Comparison of ENCODE assay signal across 9 mouse cellular contexts in genomic region chr4:99655937-99656604, GRCm38 (mm10). TPM values are rescaled to one million over a fixed set of nuclear protein-coding genes. Genes with fewer than 3 reads are reported as not detected.
DNase-seq lines count a peak whose midpoint lies in the region; ATAC-seq and TF ChIP-seq lines count a peak whose summit lies in the region.
"Had no signal": no experiment of that assay in that cellular context is flagged by ENCODE, and none has a peak within 500 bp of the region (broad histone marks: within the 10 kb centered on the region; RNA-seq: fewer than 3 reads in every experiment).

Gene Foxd3, plus strand, starts transcription at chr4:99656299.

- H3K27me3 ChIP-seq in lung, postnatal 0 days (replicated peaks; ENCODE audit: insufficient read depth, low read length): peaks cover 79% of the 10 kb centered on the region
- H3K27me3 ChIP-seq in embryonic facial prominence, embryonic 13.5 days: peaks cover 97% of the 10 kb centered on the region
- peaks cover 83% of the 10 kb centered on the region for H3K27me3 ChIP-seq in hindbrain, embryonic 13.5 days
- peaks cover 70% of the 10 kb centered on the region for H3K27me3 ChIP-seq in midbrain, embryonic 15.5 days (replicated peaks)

- 0 out of 2 replicates have a peak, but pooled peaks have one; percentile 31 for ATAC-seq in lung, postnatal 0 days
- ATAC-seq in embryonic facial prominence, embryonic 13.5 days (ENCODE audit: insufficient number of reproducible peaks, insufficient read depth, low FRiP score, low TSS enrichment, low read depth): no peak
- peak; percentile 59; the same call in 1 of the 2 replicates for ATAC-seq in hindbrain, embryonic 13.5 days (ENCODE audit: low FRiP score)
- peak; percentile 40 for ATAC-seq in midbrain, embryonic 15.5 days (replicated peaks)
- no peak for ATAC-seq in granulocyte monocyte progenitor cell, adult 5-6 weeks (replicated peaks; ENCODE audit: poor library complexity, severe bottlenecking)

- H3K4me2 ChIP-seq in lung, postnatal 0 days (replicated peaks; ENCODE audit: low read depth, low read length): peak within 1 kb of the TSS; percentile 49
- H3K4me2 ChIP-seq in embryonic facial prominence, embryonic 13.5 days: peak within 1 kb of the TSS; percentile 53
- peak within 1 kb of the TSS; percentile 47 for H3K4me2 ChIP-seq in hindbrain, embryonic 13.5 days
- H3K4me2 ChIP-seq in midbrain, embryonic 15.5 days: peak within 1 kb of the TSS; percentile 44

- H3K9ac ChIP-seq in lung, postnatal 0 days (replicated peaks; ENCODE audit: low read depth): no peak within 1 kb of the TSS
- no peak within 1 kb of the TSS; the same call in 1 of the 2 replicates for H3K9ac ChIP-seq in embryonic facial prominence, embryonic 13.5 days
- H3K9ac ChIP-seq in hindbrain, embryonic 13.5 days: peak within 1 kb of the TSS; percentile 68
- no peak within 1 kb of the TSS for H3K9ac ChIP-seq in midbrain, embryonic 15.5 days

- H3K4me3 ChIP-seq in lung, postnatal 0 days (ENCODE audit: low read depth, low read length): peak within 1 kb of the TSS; percentile 28
- peak within 1 kb of the TSS; percentile 37 for H3K4me3 ChIP-seq in embryonic facial prominence, embryonic 13.5 days
- peak within 1 kb of the TSS; percentile 38 for H3K4me3 ChIP-seq in hindbrain, embryonic 13.5 days
- peak within 1 kb of the TSS; percentile 32 for H3K4me3 ChIP-seq in midbrain, embryonic 15.5 days
- H3K4me3 ChIP-seq: myocyte had no signal

- no peak within 1 kb of the TSS for H3K27ac ChIP-seq in lung, postnatal 0 days (ENCODE audit: low read length)
- H3K27ac ChIP-seq in embryonic facial prominence, embryonic 13.5 days: no peak within 1 kb of the TSS
- peak within 1 kb of the TSS; percentile 85 for H3K27ac ChIP-seq in hindbrain, embryonic 13.5 days
- H3K27ac ChIP-seq in midbrain, embryonic 15.5 days: no peak within 1 kb of the TSS

- no peak for TF ChIP-seq EP300 in lung, postnatal 0 days (IDR thresholded peaks at IDR 0.05)

- 0 out of 2 replicates have a peak, but pooled peaks cover 7% of the 10 kb centered on the region for H3K4me1 ChIP-seq in lung, postnatal 0 days (ENCODE audit: insufficient read depth, low read depth, low read length)
- peaks cover 31% of the 10 kb centered on the region for H3K4me1 ChIP-seq in embryonic facial prominence, embryonic 13.5 days
- peaks cover 32% of the 10 kb centered on the region for H3K4me1 ChIP-seq in hindbrain, embryonic 13.5 days (replicated peaks)
- peaks cover 24% of the 10 kb centered on the region for H3K4me1 ChIP-seq in midbrain, embryonic 15.5 days

- DNase-seq in lung, postnatal 0 days (ENCODE audit: low spot score): no peak
- no peak for DNase-seq in lung, adult 18-20 months
- DNase-seq in frontal cortex, adult 2 months (ENCODE audit: extremely low spot score in 1 of 2, low spot score in 1 of 2): no peak
- DNase-seq in right cerebral cortex, postnatal 10 days (ENCODE audit: low spot score in 2 of 2): no peak

- WGBS in lung, postnatal 0 days: 3% methylated on average over 46 of the region's 62 CpGs
- WGBS in embryonic facial prominence, embryonic 13.5 days: under 1% methylated on average over 60 of the region's 62 CpGs
- WGBS in hindbrain, embryonic 13.5 days: under 1% methylated on average over 56 of the region's 62 CpGs
- WGBS in midbrain, embryonic 15.5 days: under 1% methylated on average over 62 of the region's 62 CpGs

- no peak for TF ChIP-seq CTCF in lung, postnatal 0 days (IDR thresholded peaks at IDR 0.05)

- no peaks in the 10 kb centered on the region for H3K36me3 ChIP-seq in lung, postnatal 0 days (ENCODE audit: insufficient read depth, low read length)
- H3K36me3 ChIP-seq in embryonic facial prominence, embryonic 13.5 days: no peaks in the 10 kb centered on the region
- H3K36me3 ChIP-seq in hindbrain, embryonic 13.5 days: no peaks in the 10 kb centered on the region
- no peaks in the 10 kb centered on the region for H3K36me3 ChIP-seq in midbrain, embryonic 15.5 days (replicated peaks)

- no peaks in the 10 kb centered on the region for H3K9me3 ChIP-seq in lung, postnatal 0 days (ENCODE audit: low read length)
- H3K9me3 ChIP-seq in embryonic facial prominence, embryonic 13.5 days: no peaks in the 10 kb centered on the region
- H3K9me3 ChIP-seq in hindbrain, embryonic 13.5 days: no peaks in the 10 kb centered on the region
- no peaks in the 10 kb centered on the region for H3K9me3 ChIP-seq in midbrain, embryonic 15.5 days

RNA-seq across cellular contexts. Expression of gene Foxd3, which starts in this region (rescaled TPM):
- polyA plus RNA-seq in lung, postnatal 0 days (2015; fragmentation: Nextera tagmentation; extraction: Ambion mirVana): 0.05 TPM in 1 of 2 replicates, not detected in the other
- polyA plus RNA-seq in embryonic facial prominence, embryonic 13.5 days (2015; fragmentation: Nextera tagmentation; extraction: Ambion mirVana): 0.90 and 1.0 TPM in 2 replicates
- polyA plus RNA-seq in hindbrain, embryonic 13.5 days (2015; fragmentation: Nextera tagmentation; extraction: Ambion mirVana): 2.2 TPM in 2 replicates
- 0.14 TPM in 1 of 2 replicates, not detected in the other for polyA plus RNA-seq in midbrain, embryonic 15.5 days (2015; fragmentation: Nextera tagmentation; extraction: Ambion mirVana)
- 3.4 and 4.3 TPM in 2 replicates for polyA plus RNA-seq in frontal cortex, adult 2 months (2012; rRNA removed)
- not detected in 2 replicates for total RNA-seq in granulocyte monocyte progenitor cell, adult 5-6 weeks (2014; fragmentation: Nextera tagmentation)
- total RNA-seq in granulocyte monocyte progenitor cell, adult 5-6 weeks (2017): not detected in 2 replicates
- polyA plus RNA-seq: myocyte had no signal

Comparison
In these comparisons a context has a peak if more than half of its experiments do, and no peak if none do; other contexts are left out.
1. Peak in ATAC-seq, H3K4me3 ChIP-seq and H3K4me2 ChIP-seq in lung, postnatal 0 days; RNA of the gene not detected or under 1 TPM.
2. Peak in ATAC-seq, H3K4me3 ChIP-seq and H3K4me2 ChIP-seq in midbrain, embryonic 15.5 days; RNA of the gene not detected or under 1 TPM.